Mouse (Mus musculus) midbrain, embryonic 13.5 days (tissue): ENCODE measurements around the gene Nmnat2. TPM values are rescaled to one million over a fixed set of nuclear protein-coding genes. Genes with fewer than 3 reads are reported as not detected.

ENCODE experiments used
- ATAC-seq: fragments of 200-750 bp; cut with Nextera tagmentation; 2 replicates; pipeline ENCODE4 v1.8.0; 2017; ENCODE audit warnings: mild to moderate bottlenecking, moderate TSS enrichment, moderate library complexity
- H3K27ac ChIP-seq: fragments of 300-500 bp; sonication (generic); 2 replicates; pipeline ENCODE4 v1.5.1; 2015; ENCODE audit warnings: inconsistent platforms, mild to moderate bottlenecking, moderate library complexity
- H3K27me3 ChIP-seq: fragments of 300-500 bp; sonication (generic); 2 replicates; pipeline ENCODE4 v1.6.1; 2015; ENCODE audit warnings: mild to moderate bottlenecking, inconsistent platforms
- H3K36me3 ChIP-seq: fragments of 300-500 bp; sonication (generic); 2 replicates; pipeline ENCODE4 v1.6.1; 2015; ENCODE audit warnings: mild to moderate bottlenecking, inconsistent platforms
- H3K4me1 ChIP-seq: fragments of 300-500 bp; sonication (generic); replicated peaks from 2 replicates; pipeline ENCODE4 v1.6.1; 2015; ENCODE audit warnings: inconsistent platforms
- H3K4me2 ChIP-seq: fragments of 300-500 bp; sonication (generic); replicated peaks from 2 replicates; pipeline ENCODE4 v1.6.1; 2015; ENCODE audit warnings: moderate library complexity, mild to moderate bottlenecking, inconsistent platforms
- H3K4me3 ChIP-seq: fragments of 300-500 bp; sonication (generic); replicated peaks from 2 replicates; pipeline ENCODE4 v1.5.1; 2015; ENCODE audit warnings: mild to moderate bottlenecking, inconsistent platforms
- H3K9ac ChIP-seq: fragments of 300-500 bp; sonication (generic); replicated peaks from 2 replicates; pipeline ENCODE4 v1.6.1; 2015; ENCODE audit warnings: mild to moderate bottlenecking, inconsistent platforms
- H3K9me3 ChIP-seq: fragments of 300-500 bp; sonication (generic); 2 replicates; pipeline ENCODE4 v1.6.1; 2016; ENCODE audit warnings: mild to moderate bottlenecking, inconsistent platforms
- WGBS: fragments of 180-500 bp; shearing (Covaris S2); methylation state at CpG from one replicate; pipeline ENCODE4 v1.1.7; 2015; 5-methylcytosine and 5-hydroxymethylcytosine counted together
- polyA plus RNA-seq: library from polyadenylated mRNA; unstranded; fragments of >200 nt; fragmentation: Nextera tagmentation; extraction: Ambion mirVana; gene quantifications from 2 replicates; pipeline ENCODE4 v1.2.1, GENCODE M21; 2015

The Nmnat2 gene
- polyA plus RNA-seq, 1 experiment from 2014 or later: 62.3 TPM

GRCm38 (mm10) chr1:153024453-153024852 is 69.7 kb downstream of the Nmnat2 start:
- no peak for ATAC-seq
- Histone ChIP-seq H3K9me3 (no peaks in the 10 kb centered on the region), H3K36me3 (no peaks in the 10 kb centered on the region), H3K9ac (no peak overlapping the region), H3K4me3 (no peak overlapping the region), H3K4me2 (no peak overlapping the region), H3K4me1 (peaks cover 8% of the 10 kb centered on the region), H3K27ac (no peak overlapping the region), H3K27me3 (no peaks in the 10 kb centered on the region)
- WGBS: 83% methylated on average over 2 of the region's 2 CpGs

- ATAC-seq: no peak
- Histone ChIP-seq H3K36me3 (no peaks in the 10 kb centered on the region), H3K9me3 (no peaks in the 10 kb centered on the region), H3K27ac (no peak overlapping the region), H3K9ac (no peak overlapping the region), H3K4me3 (no peak overlapping the region), H3K4me2 (no peak overlapping the region), H3K27me3 (no peaks in the 10 kb centered on the region), H3K4me1 (peaks cover 45% of the 10 kb centered on the region)
- 78% methylated on average over 6 of the region's 6 CpGs for WGBS
Measured at GRCm38 (mm10) chr1:153031345-153031744, 76.6 kb downstream of the Nmnat2 start.

GRCm38 (mm10) chr1:153031954-153032353 is 77.2 kb downstream of the Nmnat2 start:
- H3K4me2 ChIP-seq: no peak overlapping the region
- 84% methylated on average over 12 of the region's 12 CpGs for WGBS

GRCm38 (mm10) chr1:153033145-153033908 is 78.5 kb downstream of the Nmnat2 start:
- Histone ChIP-seq H3K27me3 (no peaks in the 10 kb centered on the region), H3K9ac (no peak overlapping the region), H3K36me3 (no peaks in the 10 kb centered on the region), H3K27ac (peak overlapping the region; percentile 4; the same call in 1 of the 2 replicates), H3K4me1 (peaks cover 51% of the 10 kb centered on the region), H3K4me2 (no peak overlapping the region), H3K9me3 (no peaks in the 10 kb centered on the region), H3K4me3 (no peak overlapping the region)
- ATAC-seq: no peak
- 56% methylated on average over 5 of the region's 5 CpGs for WGBS

More at GRCm38 (mm10) chr1:153031954-153032353, 77.2 kb downstream of the Nmnat2 start:
- Histone ChIP-seq H3K9ac (no peak overlapping the region), H3K27ac (no peak overlapping the region), H3K27me3 (no peaks in the 10 kb centered on the region), H3K4me3 (no peak overlapping the region), H3K9me3 (no peaks in the 10 kb centered on the region), H3K4me1 (peaks cover 46% of the 10 kb centered on the region), H3K36me3 (no peaks in the 10 kb centered on the region)
- ATAC-seq: no peak

GRCm38 (mm10) chr1:153034064-153034463 is 79.3 kb downstream of the Nmnat2 start:
- Histone ChIP-seq H3K27ac (no peak overlapping the region), H3K4me3 (no peak overlapping the region), H3K27me3 (no peaks in the 10 kb centered on the region), H3K36me3 (0 out of 2 replicates have a peak, but pooled peaks cover 4% of the 10 kb centered on the region), H3K4me1 (peaks cover 51% of the 10 kb centered on the region), H3K9me3 (0 out of 2 replicates have a peak, but pooled peaks cover 3% of the 10 kb centered on the region), H3K4me2 (no peak overlapping the region), H3K9ac (no peak overlapping the region)
- WGBS: 85% methylated on average over 7 of the region's 7 CpGs
- no peak for ATAC-seq

GRCm38 (mm10) chr1:153035328-153035944 is 80.6 kb downstream of the Nmnat2 start:
- Histone ChIP-seq H3K36me3 (0 out of 2 replicates have a peak, but pooled peaks cover 4% of the 10 kb centered on the region), H3K27me3 (0 out of 2 replicates have a peak, but pooled peaks cover 4% of the 10 kb centered on the region), H3K4me3 (no peak overlapping the region), H3K4me1 (peaks cover 59% of the 10 kb centered on the region), H3K9me3 (0 out of 2 replicates have a peak, but pooled peaks cover 3% of the 10 kb centered on the region), H3K4me2 (no peak overlapping the region), H3K27ac (peak overlapping the region; percentile 86), H3K9ac (peak overlapping the region; percentile 61; the same call in 1 of the 2 replicates)
- ATAC-seq: peak; percentile 57
- WGBS: 33% methylated on average over 6 of the region's 6 CpGs

DNA sequence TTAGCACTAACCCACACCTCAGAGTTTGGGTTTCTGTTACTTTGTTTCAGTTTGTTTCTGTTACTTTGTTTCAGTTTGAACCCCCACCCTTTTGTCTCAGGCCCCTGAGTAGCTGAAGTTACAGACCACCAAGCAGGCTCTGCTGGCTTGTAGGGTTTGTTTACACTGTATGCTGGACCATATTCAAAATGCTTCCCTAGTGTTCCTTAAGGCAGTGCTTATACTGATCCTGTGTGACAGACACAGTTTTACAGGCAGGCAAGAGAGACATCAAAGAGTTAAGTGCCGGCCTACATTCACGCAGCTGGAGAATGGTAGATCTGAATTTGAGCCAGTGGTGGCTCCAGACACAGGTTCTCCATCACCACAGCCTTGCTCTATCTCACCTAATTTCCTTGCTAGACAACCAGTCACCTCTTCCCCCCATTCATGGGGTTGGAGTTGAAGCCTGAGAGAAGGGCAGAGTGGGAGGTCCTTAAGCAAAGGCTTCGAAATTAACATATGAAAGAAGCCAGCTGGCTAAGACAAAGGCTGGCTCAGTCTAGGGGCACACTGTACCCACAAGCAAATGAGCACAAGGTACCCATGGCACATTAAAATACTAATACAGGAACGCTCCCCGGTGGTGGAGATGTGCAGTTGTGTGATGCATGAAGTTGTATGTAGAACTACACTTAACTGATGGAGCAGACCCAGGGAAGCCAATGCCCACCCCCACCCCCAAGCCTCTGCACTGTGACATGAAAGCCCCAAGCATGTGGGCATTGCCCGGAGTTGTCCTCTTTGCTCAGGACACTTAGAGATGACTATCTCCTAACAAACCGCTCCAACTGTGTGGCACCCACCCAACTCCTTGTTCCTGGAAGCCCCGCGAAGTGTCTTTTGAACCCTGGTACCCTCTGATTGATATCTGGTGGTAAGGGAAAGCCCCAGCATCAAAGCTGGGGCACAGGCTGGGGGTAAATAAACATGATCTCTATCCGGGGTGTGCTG is 82.9 kb downstream of the Nmnat2 start:
- Histone ChIP-seq H3K4me3 (no peak overlapping the region), H3K27me3 (peaks cover 19% of the 10 kb centered on the region), H3K4me2 (no peak overlapping the region), H3K9ac (no peak overlapping the region), H3K36me3 (0 out of 2 replicates have a peak, but pooled peaks cover 4% of the 10 kb centered on the region), H3K4me1 (peaks cover 52% of the 10 kb centered on the region), H3K27ac (peak overlapping the region; percentile 30), H3K9me3 (0 out of 2 replicates have a peak, but pooled peaks cover 3% of the 10 kb centered on the region)
- peak; percentile 78 for ATAC-seq
- WGBS: 61% methylated on average over 10 of the region's 10 CpGs

DNA sequence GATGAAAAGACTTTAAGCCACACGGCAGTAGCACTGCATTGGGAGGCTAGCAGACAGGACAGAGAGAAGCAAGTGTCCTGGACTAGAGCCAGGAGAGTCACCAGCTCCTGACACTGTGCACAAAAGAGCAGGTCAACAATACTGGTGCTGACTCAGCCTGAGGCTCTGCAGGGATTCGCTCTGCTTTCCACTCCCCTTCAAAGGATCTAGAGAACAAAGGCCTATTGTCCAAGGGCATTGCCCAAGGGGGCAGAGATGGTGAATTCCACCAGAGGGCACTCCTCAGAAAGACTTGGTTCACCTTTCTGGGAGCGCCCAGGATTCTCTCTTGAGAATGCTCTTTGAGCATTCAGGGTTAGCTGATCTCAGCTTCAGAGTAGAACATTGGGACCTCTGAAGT is 85.3 kb downstream of the Nmnat2 start:
- Histone ChIP-seq H3K4me1 (peaks cover 57% of the 10 kb centered on the region), H3K4me3 (no peak overlapping the region), H3K4me2 (no peak overlapping the region), H3K36me3 (0 out of 2 replicates have a peak, but pooled peaks cover 4% of the 10 kb centered on the region), H3K27me3 (peaks cover 33% of the 10 kb centered on the region), H3K27ac (no peak overlapping the region), H3K9me3 (0 out of 2 replicates have a peak, but pooled peaks cover 3% of the 10 kb centered on the region), H3K9ac (no peak overlapping the region)
- peak; percentile 18; the same call in 1 of the 2 replicates for ATAC-seq
- 11% methylated on average over 3 of the region's 3 CpGs for WGBS

DNA sequence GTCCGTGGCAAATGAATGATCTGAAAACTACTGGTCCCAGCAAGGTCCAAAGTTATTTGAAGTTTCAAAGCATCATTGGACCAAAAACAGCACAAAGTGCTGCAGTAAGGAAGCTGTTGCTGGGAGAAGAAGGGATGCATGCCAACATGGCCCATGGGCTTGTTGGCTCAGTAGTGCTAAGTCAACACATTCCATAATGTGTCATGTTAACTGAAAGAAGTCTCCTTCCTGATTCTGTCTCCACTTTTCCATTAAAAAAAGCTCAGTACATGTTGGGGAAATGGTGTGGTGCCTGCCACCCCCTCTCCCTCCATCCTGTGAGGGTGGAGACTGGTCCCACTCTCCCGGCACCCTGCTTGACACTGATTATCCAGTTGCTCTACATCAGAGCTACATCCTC is 86.3 kb downstream of the Nmnat2 start:
- Histone ChIP-seq H3K9ac (no peak overlapping the region), H3K27me3 (peaks cover 41% of the 10 kb centered on the region), H3K9me3 (0 out of 2 replicates have a peak, but pooled peaks cover 3% of the 10 kb centered on the region), H3K36me3 (0 out of 2 replicates have a peak, but pooled peaks cover 4% of the 10 kb centered on the region), H3K4me1 (peaks cover 51% of the 10 kb centered on the region), H3K4me2 (no peak overlapping the region), H3K4me3 (no peak overlapping the region), H3K27ac (no peak overlapping the region)
- ATAC-seq: no peak
- WGBS: 78% methylated on average over 2 of the region's 2 CpGs

GRCm38 (mm10) chr1:153042318-153042717 is 87.5 kb downstream of the Nmnat2 start:
- ATAC-seq: no peak
- H3K4me2 ChIP-seq: no peak overlapping the region
- H3K9ac ChIP-seq: no peak overlapping the region
- H3K27ac ChIP-seq: no peak overlapping the region
- peaks cover 44% of the 10 kb centered on the region for H3K4me1 ChIP-seq
- H3K4me3 ChIP-seq: no peak overlapping the region
- 0 out of 2 replicates have a peak, but pooled peaks cover 4% of the 10 kb centered on the region for H3K36me3 ChIP-seq
- H3K9me3 ChIP-seq: 0 out of 2 replicates have a peak, but pooled peaks cover 3% of the 10 kb centered on the region
- 74% methylated on average over 2 of the region's 2 CpGs for WGBS
- H3K27me3 ChIP-seq: peaks cover 54% of the 10 kb centered on the region

DNA sequence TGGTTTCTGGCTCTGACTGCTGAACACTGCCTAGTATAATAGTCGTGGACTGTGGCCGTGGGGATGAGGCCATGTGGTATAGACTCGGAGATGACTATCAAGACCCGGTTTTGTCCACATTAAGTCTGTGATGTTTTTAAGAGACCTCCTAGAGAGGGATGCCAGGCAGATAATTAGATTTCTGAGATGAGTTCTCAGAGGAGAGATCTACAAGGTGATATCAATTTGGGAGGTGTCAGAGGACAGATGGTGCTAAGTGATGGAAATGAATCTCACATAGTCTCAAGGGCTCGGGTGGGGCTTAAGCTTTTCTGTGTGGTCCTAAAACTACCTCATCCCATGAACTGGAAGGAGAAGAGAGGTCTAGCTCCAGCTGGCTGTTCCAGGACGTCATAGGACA is 88.5 kb downstream of the Nmnat2 start:
- Histone ChIP-seq H3K4me2 (no peak overlapping the region), H3K36me3 (0 out of 2 replicates have a peak, but pooled peaks cover 4% of the 10 kb centered on the region), H3K27me3 (peaks cover 63% of the 10 kb centered on the region), H3K9ac (no peak overlapping the region), H3K27ac (no peak overlapping the region), H3K4me1 (peaks cover 41% of the 10 kb centered on the region), H3K9me3 (0 out of 2 replicates have a peak, but pooled peaks cover 3% of the 10 kb centered on the region), H3K4me3 (no peak overlapping the region)
- ATAC-seq: peak; percentile 32; the same call in 1 of the 2 replicates
- WGBS: 30% methylated on average over 6 of the region's 6 CpGs
